Mouse (Mus musculus): ENCODE results near the gene Ano1.

Gene Ano1

DNA sequence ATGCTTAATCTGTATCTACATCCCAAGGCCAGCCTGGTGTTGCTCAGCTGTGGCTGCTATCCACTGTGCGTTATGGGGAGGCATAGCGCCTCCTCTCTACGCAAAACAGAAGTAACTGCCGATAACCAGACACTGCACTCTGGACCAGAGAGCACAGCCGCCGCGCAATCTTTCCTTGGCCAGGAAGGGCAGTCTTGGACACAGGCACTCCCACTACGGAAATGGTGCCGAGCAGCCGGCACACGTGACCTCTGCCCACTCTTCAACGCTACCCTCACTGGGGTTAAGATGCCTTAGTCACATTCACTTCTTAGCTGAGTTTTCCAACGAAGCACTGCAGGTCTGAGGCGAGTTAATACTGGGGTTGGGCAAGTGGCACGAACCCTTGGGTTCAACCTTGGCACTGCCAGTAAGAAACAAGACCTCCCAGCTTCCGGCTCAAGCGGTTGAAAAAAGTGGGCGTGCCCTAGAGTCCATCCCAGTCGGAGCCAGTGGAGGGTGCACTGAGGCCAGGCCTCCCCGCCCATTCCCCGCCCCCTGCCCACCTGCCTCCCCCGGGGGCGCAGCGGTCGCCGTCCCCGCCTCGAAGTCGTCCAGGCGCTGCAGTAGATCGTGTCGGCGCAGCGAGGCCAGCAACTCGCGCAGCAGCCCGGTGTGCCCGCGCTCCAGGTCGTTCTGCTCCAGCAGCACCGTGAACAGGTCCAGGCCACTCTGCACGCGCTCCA, 170.1 kb downstream of the Ano1 start:
- DNase-seq: peak; percentile 57 to 65

GRCm38 (mm10) chr7:144577876-144578275, 173.9 kb downstream of the Ano1 start:
- no peak for DNase-seq

DNA sequence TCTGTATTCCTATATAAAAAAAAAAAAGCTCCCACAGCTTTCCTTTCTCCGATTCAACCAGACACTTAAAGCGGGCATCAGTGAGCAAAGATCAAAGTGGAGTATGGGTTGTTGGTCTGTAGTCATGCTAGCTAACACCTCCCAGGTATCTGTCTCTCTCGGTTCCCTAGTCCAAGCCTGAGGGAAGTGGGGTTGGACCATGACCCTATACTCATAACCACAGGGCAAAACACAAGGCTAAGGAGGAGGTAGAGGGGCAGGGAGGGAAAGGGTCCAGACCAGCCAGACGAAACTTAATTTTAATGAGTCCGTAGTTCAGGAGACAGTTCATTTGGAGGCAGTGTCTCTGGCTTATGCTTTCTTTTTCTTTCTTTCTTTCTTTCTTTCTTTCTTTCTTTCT, 179.5 kb downstream of the Ano1 start:
- DNase-seq: no peak

DNA sequence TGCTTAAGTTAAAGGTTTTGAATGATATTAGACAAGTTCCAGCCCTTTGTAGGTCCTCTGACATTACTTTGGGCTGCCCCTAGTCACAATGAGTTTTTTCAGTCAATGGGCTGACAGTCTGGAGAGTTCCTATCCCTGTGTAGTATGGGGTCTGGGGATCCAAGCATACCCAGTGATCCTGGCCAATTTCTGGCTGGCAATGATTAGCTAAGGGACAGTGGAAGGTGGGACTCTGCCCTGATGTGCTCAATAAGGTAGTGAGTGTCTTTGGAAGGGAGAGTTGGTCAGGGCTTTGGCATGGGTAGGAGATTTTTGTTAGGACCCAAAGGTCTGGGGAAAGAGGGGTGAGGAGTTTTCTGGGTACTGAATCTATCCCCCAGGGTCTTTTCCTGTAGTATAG, 180.2 kb downstream of the Ano1 start:
- no peak for DNase-seq

DNA sequence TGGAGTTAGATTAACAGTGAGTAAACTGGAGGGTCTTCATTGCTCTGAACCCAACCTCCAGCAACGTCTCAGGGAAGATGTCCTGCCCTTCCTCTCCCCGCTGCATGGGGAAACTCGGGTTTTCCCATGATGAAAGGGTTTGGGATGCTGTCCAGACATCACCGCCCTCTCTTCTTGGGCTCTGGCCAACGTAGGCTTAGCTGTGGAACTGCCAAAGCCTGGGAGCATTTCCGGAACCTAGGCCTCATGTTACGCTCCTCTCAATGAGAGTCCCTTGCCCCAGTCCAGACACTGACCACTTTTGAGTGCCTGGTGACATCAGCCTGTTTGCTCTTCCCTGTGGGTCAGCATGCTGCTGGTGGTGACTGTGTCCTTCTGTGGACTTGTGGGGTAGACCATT, 182.3 kb downstream of the Ano1 start:
- DNase-seq: no peak

- no peak for DNase-seq
Observed at GRCm38 (mm10) chr7:144568091-144568490, 183.7 kb downstream of the Ano1 start.

GRCm38 (mm10) chr7:144566921-144567682, 184.7 kb downstream of the Ano1 start:
- no peak for DNase-seq

DNA sequence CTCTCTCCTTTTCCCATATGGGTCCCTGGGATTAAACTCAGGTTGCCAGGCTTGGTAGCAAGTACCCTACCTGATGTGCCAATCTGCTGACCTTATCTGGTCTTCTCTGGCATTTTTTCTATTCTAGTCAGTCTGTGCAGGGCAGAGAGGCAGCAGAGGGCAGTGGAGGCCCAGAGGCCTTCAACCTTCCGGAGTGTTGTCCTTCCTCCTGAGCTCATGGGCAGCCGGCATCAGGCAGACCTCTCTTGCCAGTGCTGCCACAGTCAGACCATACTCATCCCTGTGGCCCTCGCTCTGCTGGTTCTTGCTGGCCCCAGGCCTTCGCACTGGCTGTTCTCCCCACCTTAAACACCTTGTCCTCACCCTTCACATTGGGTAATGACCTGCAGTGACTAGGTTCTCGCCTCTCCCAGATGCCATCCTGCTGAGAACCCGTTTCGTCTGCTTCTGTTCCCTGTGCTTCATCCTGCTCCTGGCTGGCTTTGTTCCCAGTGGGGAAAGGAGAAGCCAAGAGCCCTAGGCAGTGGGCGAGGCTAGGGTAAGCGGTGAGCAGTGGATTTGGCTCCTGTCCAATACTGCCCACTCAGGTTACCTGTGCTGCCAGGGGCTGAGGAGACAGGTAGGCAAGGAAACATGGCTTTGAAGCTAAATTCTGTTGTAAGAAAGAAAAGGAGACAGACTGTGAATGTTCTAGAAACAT, 188.2 kb downstream of the Ano1 start:
- peak in 1 of 2 experiments; percentile 52 for DNase-seq

GRCm38 (mm10) chr7:144562016-144562415, 189.8 kb downstream of the Ano1 start:
- DNase-seq: no peak

- no peak for DNase-seq
Observed at GRCm38 (mm10) chr7:144560594-144560993, 191.2 kb downstream of the Ano1 start.

DNA sequence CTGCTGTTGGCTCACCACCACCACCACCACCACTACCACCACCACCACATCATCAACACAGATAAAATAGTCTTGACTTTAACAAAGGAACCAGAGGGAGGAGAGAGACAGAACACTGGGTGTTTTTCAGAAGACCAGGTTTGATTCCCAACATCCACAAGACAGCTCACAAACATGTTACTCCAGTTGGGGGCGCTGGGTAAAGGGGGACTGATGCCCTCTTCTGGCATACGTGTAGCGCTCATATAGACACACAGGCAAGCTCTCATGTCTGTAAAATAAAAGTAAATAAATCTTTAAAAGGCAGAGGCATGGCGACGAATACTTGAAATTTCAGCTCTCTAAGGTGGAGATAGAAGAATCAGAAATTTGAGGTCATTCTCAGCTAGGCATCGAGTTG, 193.2 kb downstream of the Ano1 start:
- DNase-seq: no peak

DNA sequence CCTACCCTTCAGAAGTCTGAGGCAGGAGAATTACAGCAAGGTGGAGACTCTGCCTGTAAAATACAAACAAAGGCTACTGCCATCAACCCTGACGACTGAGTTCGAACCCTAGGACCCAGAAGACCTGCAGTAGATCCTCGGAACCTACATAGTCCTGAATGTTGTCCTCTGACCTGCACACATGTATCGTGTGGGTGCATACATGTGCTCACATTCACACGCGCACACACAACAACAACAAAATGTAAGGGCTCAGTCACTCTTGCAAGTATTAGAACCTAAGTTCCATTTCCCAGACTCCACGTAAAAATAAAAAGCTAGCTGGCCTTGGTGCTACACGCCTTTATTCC, 197.7 kb downstream of the Ano1 start:
- DNase-seq: no peak

GRCm38 (mm10) chr7:144553237-144554122, 198.3 kb downstream of the Ano1 start, which contains the start of gene Ppfia1:
Gene Ppfia1 (minus strand): TSS chr7:144553729.
- DNase-seq: peak; percentile 100

DNA sequence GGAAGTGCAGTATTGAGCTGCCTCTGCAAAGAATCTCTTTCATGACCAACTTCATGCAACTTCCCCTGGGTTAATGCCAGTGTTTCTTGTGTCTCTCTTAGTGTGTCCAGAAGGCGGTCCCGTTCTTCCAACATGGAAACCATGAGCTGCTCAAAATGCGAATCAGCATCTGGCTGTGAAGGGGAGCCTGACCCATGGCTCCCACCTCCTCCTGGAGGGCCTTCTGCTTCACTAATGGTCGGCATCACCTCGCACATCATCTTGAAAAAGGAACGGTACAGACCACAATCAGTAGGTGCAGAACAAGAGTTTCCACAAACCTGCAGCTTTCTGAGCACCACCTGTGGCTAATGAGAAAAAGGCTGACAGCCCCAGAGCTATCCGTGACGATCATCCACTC, 199.5 kb downstream of the Ano1 start:
- DNase-seq: no peak

DNA sequence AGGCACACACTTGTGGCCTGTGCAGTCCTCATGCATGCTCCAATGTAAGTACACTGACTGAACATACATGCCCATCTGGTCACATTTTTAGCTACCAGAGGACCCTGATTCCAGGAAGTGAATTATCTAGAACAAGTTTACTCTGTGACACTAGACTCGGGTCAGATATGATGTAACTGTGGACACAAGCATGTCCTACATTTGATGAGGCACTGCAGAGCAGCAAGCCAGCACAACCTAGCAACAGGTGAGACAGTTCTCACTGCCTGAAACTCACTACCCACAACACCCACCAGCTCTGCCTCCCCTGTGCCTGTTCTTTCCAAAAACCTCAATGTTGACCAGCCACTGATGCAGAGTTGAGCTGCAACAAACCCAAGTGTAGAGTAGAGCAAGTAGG, 201.0 kb downstream of the Ano1 start:
- no peak for DNase-seq

- peak; percentile 81 to 85 for DNase-seq
Observed at GRCm38 (mm10) chr7:144549904-144550566, 201.7 kb downstream of the Ano1 start.

DNA sequence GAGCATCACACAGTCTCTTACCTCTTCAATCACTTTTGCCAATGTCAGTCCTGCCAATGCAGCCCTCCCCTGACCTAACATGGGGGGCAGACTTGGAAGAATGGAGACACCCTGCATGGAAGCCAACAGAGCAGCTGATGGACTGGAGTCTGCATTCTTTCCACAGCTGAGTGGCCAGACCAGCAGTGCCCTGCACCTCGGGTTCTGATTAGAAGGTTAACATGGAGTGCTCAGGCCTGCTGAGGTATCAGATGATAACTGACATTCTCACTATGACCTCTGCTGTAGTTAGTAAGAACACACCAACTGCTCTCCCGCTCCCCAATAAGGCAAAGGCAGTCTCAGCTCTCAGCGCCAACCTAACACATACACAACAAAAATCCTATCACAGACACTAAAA, 206.5 kb downstream of the Ano1 start:
- no peak for DNase-seq

GRCm38 (mm10) chr7:144541351-144541750, 210.4 kb downstream of the Ano1 start:
- DNase-seq: no peak

DNA sequence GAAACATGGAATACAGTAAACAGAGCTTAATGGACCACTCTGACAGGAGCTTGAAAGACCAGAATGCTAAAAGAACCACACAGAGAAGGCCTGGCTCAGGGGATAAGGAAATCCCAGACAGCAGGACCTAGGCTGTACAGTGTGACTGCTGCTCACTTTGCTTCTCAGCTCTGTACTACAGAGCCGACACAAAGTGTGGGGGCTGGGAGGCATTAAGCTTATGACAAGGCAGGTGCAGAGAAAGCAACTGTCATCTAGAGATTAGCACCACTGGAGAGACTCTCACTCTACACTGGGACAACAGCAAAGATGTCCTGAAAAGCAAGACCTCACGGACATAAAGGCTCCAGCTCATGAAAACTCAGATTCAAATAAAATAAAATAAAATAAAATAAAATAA, 212.6 kb downstream of the Ano1 start:
- DNase-seq: no peak
